Mouse (Mus musculus) heart, embryonic 16.5 days (tissue): ENCODE measurements around the gene Dgkz. TPM values are rescaled to one million over a fixed set of nuclear protein-coding genes. Genes with fewer than 3 reads are reported as not detected.

Source experiments
- ATAC-seq: fragments of 200-750 bp; cut with Nextera tagmentation; replicated peaks from 2 replicates; pipeline ENCODE4 v1.8.0; 2017; ENCODE audit warnings: moderate number of reproducible peaks; ENCODE audit not compliant: insufficient read depth, low FRiP score; ENCODE audit errors: extremely low read depth
- H3K27ac ChIP-seq: fragments of 300-500 bp; sonication (generic); 2 replicates; pipeline ENCODE4 v1.5.1; 2014; ENCODE audit warnings: mild to moderate bottlenecking, low read length, control low read depth, moderate library complexity
- H3K27me3 ChIP-seq: fragments of 300-500 bp; sonication (generic); 2 replicates; pipeline ENCODE4 v1.6.1; 2014; ENCODE audit warnings: low read length, mixed read lengths; ENCODE audit not compliant: control insufficient read depth, insufficient read depth
- H3K36me3 ChIP-seq: fragments of 300-500 bp; sonication (generic); 2 replicates; pipeline ENCODE4 v1.6.1; 2014; ENCODE audit not compliant: control insufficient read depth, insufficient read depth
- H3K4me1 ChIP-seq: fragments of 300-500 bp; sonication (generic); 2 replicates; pipeline ENCODE4 v1.6.1; 2014; ENCODE audit warnings: low read length, mixed read lengths; ENCODE audit not compliant: control insufficient read depth, insufficient read depth
- H3K4me2 ChIP-seq: fragments of 300-500 bp; sonication (generic); 2 replicates; pipeline ENCODE4 v1.6.1; 2014; ENCODE audit warnings: low read depth, mild to moderate bottlenecking, control low read depth, low read length
- H3K4me3 ChIP-seq: fragments of 300-500 bp; sonication (generic); 2 replicates; pipeline ENCODE4 v1.5.1; 2014; ENCODE audit warnings: mild to moderate bottlenecking, control low read depth, low read length
- H3K9ac ChIP-seq: fragments of 300-500 bp; sonication (generic); 2 replicates; pipeline ENCODE4 v1.6.1; 2014; ENCODE audit warnings: low read length, control low read depth
- H3K9me3 ChIP-seq: fragments of 300-500 bp; sonication (generic); replicated peaks from 2 replicates; pipeline ENCODE4 v1.6.1; 2016; ENCODE audit warnings: low read length; ENCODE audit not compliant: control insufficient read depth
- WGBS: fragments of 180-500 bp; shearing (Covaris S2); extraction: QIAGEN DNeasy Blood & Tissue Kit; methylation state at CpG from one replicate; pipeline ENCODE4 v1.1.7; 2014; 5-methylcytosine and 5-hydroxymethylcytosine counted together
- microRNA-seq: library from miRNA; unstranded; fragments of <30 nt; microRNA quantifications from one replicate; pipeline ENCODE4, GENCODE M21; 2017
- polyA plus RNA-seq: library from polyadenylated mRNA; unstranded; fragments of >200 nt; fragmentation: Nextera tagmentation; extraction: Ambion mirVana; gene quantifications from 2 replicates; pipeline ENCODE4 v1.2.1, GENCODE M21; 2015

The Dgkz gene
- polyA plus RNA-seq, 1 experiment from 2014 or later, result 43.1 TPM

DNA sequence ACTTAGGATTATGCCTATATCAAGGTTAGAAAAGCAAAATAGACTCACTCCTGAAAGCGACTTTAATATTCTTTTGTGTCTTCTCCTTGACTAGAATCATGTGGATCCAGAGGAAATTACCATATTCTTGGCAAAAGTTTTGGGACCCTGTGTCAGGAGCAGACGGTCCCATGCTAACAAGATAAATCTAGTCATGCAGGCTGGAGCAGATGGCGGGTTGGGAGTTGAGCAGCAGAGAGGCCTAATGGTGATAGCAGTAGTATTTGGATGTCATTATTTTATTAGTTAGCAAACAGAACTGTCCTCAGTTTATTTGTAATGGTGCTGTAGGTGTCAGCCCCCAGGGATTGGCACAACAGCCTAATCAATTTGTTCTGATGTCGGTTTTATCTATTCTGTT is 91.7 kb downstream of the Dgkz start:
- no peaks in the 10 kb centered on the region for H3K27me3 ChIP-seq
- peaks cover 3% of the 10 kb centered on the region; the same call in 1 of the 2 replicates for H3K36me3 ChIP-seq
- no peak overlapping the region for H3K27ac ChIP-seq
- no peak overlapping the region for H3K9ac ChIP-seq
- no peaks in the 10 kb centered on the region for H3K4me1 ChIP-seq
- WGBS, result 74% methylated on average over 4 of the region's 4 CpGs
- ATAC-seq, result no peak
- no peaks in the 10 kb centered on the region for H3K9me3 ChIP-seq
- H3K4me2 ChIP-seq, result no peak overlapping the region
- H3K4me3 ChIP-seq, result no peak overlapping the region

Small RNAs within 50 kb of the gene (microRNA-seq; reads per million reads assigned to microRNA genes)
- not detected for gene Mir6999

Other genes starting within 250 kb of the Dgkz start
- 11.3 and 11.4 TPM in 2 replicates for gene Ambra1, start 245.7 kb downstream of the Dgkz start, polyA plus RNA-seq
- gene Chrm4, start 48.6 kb downstream of the Dgkz start, polyA plus RNA-seq, result not detected in 2 replicates
- 211 and 253 TPM in 2 replicates for gene Mdk, start 43.6 kb downstream of the Dgkz start, polyA plus RNA-seq
- gene Gm9821, start 30.2 kb downstream of the Dgkz start, polyA plus RNA-seq, result 2.1 and 2.7 TPM in 2 replicates
- gene Creb3l1, start 48.6 kb upstream of the Dgkz start, polyA plus RNA-seq, result 7.2 and 8.4 TPM in 2 replicates
- gene Phf21a, start 117.3 kb upstream of the Dgkz start, polyA plus RNA-seq, result 17.1 TPM in 2 replicates